Mouse (Mus musculus): ENCODE measurements around the gene Gm5936. TPM values are rescaled to one million over a fixed set of nuclear protein-coding genes. Genes with fewer than 3 reads are reported as not detected.

The Gm5936 gene
- not detected in 2 replicates for polyA plus RNA-seq (2012; rRNA removed; ENCODE audit: low replicate concordance)

GRCm38 (mm10) chrX:74836842-74837522 lies at the start of gene Gm5936:
Gene Gm5936, plus strand, starts transcription at chrX:74837196.

Other genes starting within 250 kb of the Gm5936 start
- not detected in 2 replicates for gene Olfr1325, start 244.5 kb upstream of the Gm5936 start, polyA plus RNA-seq (2012; rRNA removed; ENCODE audit: low replicate concordance)
- gene Gm5640, start 191.6 kb upstream of the Gm5936 start, polyA plus RNA-seq (2012; rRNA removed; ENCODE audit: low replicate concordance) = not detected in 2 replicates
- not detected in 2 replicates for gene Gm6890, start 96.3 kb upstream of the Gm5936 start, polyA plus RNA-seq (2012; rRNA removed; ENCODE audit: low replicate concordance)
- 0.22 TPM in 1 of 2 replicates, not detected in the other for gene Gab3, start 248.3 kb downstream of the Gm5936 start, polyA plus RNA-seq (2012; rRNA removed; ENCODE audit: low replicate concordance)